Mouse (Mus musculus) gastrocnemius, adult 2 months (tissue): ENCODE measurements around the gene Cacna1c. TPM values are rescaled to one million over a fixed set of nuclear protein-coding genes. Genes with fewer than 3 reads are reported as not detected.

Experiments used
- DNase-seq: peaks from one replicate; pipeline ENCODE4 v3.0.0; 2022
- H3K27ac ChIP-seq: fragments of 200-600 bp; 2 replicates; pipeline ENCODE4 v1.8.1; 2022; ENCODE audit warnings: mild to moderate bottlenecking
- H3K4me3 ChIP-seq: fragments of 200-600 bp; 2 replicates; pipeline ENCODE4 v1.8.1; 2022; ENCODE audit warnings: mild to moderate bottlenecking, moderate library complexity
- CTCF ChIP-seq: fragments of 200-600 bp; IDR thresholded peaks from 2 replicates; pipeline ENCODE4 v1.8.1; 2022; ENCODE audit warnings: antibody characterized with exemption, mild to moderate bottlenecking, moderate library complexity
- intact Hi-C: fragments of 180-260 bp; cut with DNase I; formaldehyde crosslinking; loops from one replicate; pipeline ENCODE4 v1.15.1; 2025
- total RNA-seq, 2 experiments: library from RNA; stranded (reverse); gene quantifications; 2 replicates each; pipeline ENCODE4 v1.2.3; 2021

Gene Cacna1c
- total RNA-seq, 2 experiments from 2014 or later: 1.7 to 1.9 TPM

GRCm38 (mm10) chr6:118644866-118645265 is 551.4 kb downstream of the Cacna1c start:
- DNase-seq: no peak
- no peak for TF ChIP-seq CTCF
- intact Hi-C loops: loop anchor here (5.0 to 10.0 kb wide), 2 partner anchors 280 to 702 kb away; no protein-coding TSS in a partner anchor
- Histone ChIP-seq H3K27ac (no peak overlapping the region), H3K4me3 (no peak overlapping the region)

- no peak for TF ChIP-seq CTCF
- intact Hi-C loops: loop anchor here (10.0 kb wide), 1 partner anchor 281 kb away; no protein-coding TSS in a partner anchor
- Histone ChIP-seq H3K27ac (no peak overlapping the region), H3K4me3 (no peak overlapping the region)
- no peak for DNase-seq
Measured at GRCm38 (mm10) chr6:118643541-118643940, 552.7 kb downstream of the Cacna1c start.

GRCm38 (mm10) chr6:118641671-118642325 is 554.4 kb downstream of the Cacna1c start:
- no peak for TF ChIP-seq CTCF
- Histone ChIP-seq H3K27ac (no peak overlapping the region), H3K4me3 (no peak overlapping the region)
- intact Hi-C loops: loop anchor here (10.0 kb wide), 1 partner anchor 283 kb away; no protein-coding TSS in a partner anchor
- DNase-seq: no peak

GRCm38 (mm10) chr6:118639816-118640215 is 556.4 kb downstream of the Cacna1c start:
- Histone ChIP-seq H3K4me3 (no peak overlapping the region), H3K27ac (no peak overlapping the region)
- TF ChIP-seq CTCF: no peak
- intact Hi-C loops: loop anchor here (10.0 kb wide), 1 partner anchor 285 kb away; no protein-coding TSS in a partner anchor
- DNase-seq: no peak

- intact Hi-C loops: no loop called here
- DNase-seq: no peak
Measured at GRCm38 (mm10) chr6:118638911-118639310, 557.3 kb downstream of the Cacna1c start.

GRCm38 (mm10) chr6:118632491-118632890 is 563.7 kb downstream of the Cacna1c start:
- DNase-seq: no peak
- H3K4me3 ChIP-seq: no peak overlapping the region
- TF ChIP-seq CTCF: no peak
- intact Hi-C loops: no loop called here
- H3K27ac ChIP-seq: no peak overlapping the region

More at GRCm38 (mm10) chr6:118638911-118639310, 557.3 kb downstream of the Cacna1c start:
- Histone ChIP-seq H3K4me3 (no peak overlapping the region), H3K27ac (peak overlapping the region; percentile 0; the same call in 1 of the 2 replicates)
- TF ChIP-seq CTCF: no peak

- intact Hi-C loops: no loop called here
- TF ChIP-seq CTCF: no peak
- Histone ChIP-seq H3K27ac (no peak overlapping the region), H3K4me3 (no peak overlapping the region)
- DNase-seq: no peak
Measured at GRCm38 (mm10) chr6:118630006-118630405, 566.2 kb downstream of the Cacna1c start.

- H3K27ac ChIP-seq: no peak overlapping the region
- peak; percentile 59 for TF ChIP-seq CTCF
- no peak for DNase-seq
- H3K4me3 ChIP-seq: no peak overlapping the region
- intact Hi-C loops: no loop called here
Measured at GRCm38 (mm10) chr6:118626246-118626645, 570.0 kb downstream of the Cacna1c start.

GRCm38 (mm10) chr6:118623609-118624008 is 572.6 kb downstream of the Cacna1c start:
- TF ChIP-seq CTCF: no peak
- DNase-seq: no peak
- Histone ChIP-seq H3K27ac (no peak overlapping the region), H3K4me3 (no peak overlapping the region)
- intact Hi-C loops: no loop called here

GRCm38 (mm10) chr6:118621866-118622265 is 574.4 kb downstream of the Cacna1c start:
- intact Hi-C loops: no loop called here
- no peak for DNase-seq
- H3K4me3 ChIP-seq: no peak overlapping the region
- H3K27ac ChIP-seq: no peak overlapping the region
- TF ChIP-seq CTCF: no peak

GRCm38 (mm10) chr6:118621406-118621805 is 574.8 kb downstream of the Cacna1c start:
- H3K27ac ChIP-seq: no peak overlapping the region
- no peak for TF ChIP-seq CTCF
- no peak for DNase-seq
- intact Hi-C loops: no loop called here
- no peak overlapping the region for H3K4me3 ChIP-seq

- H3K4me3 ChIP-seq: no peak overlapping the region
- intact Hi-C loops: no loop called here
- H3K27ac ChIP-seq: no peak overlapping the region
- DNase-seq: no peak
- no peak for TF ChIP-seq CTCF
Measured at GRCm38 (mm10) chr6:118608906-118609305, 587.3 kb downstream of the Cacna1c start.

GRCm38 (mm10) chr6:118605974-118606373 is 590.2 kb downstream of the Cacna1c start:
- intact Hi-C loops: no loop called here
- Histone ChIP-seq H3K27ac (no peak overlapping the region), H3K4me3 (no peak overlapping the region)
- peak; percentile 22; the same call in 1 of the 2 replicates for TF ChIP-seq CTCF
- no peak for DNase-seq

GRCm38 (mm10) chr6:118603825-118604224 is 592.4 kb downstream of the Cacna1c start:
- Histone ChIP-seq H3K27ac (no peak overlapping the region), H3K4me3 (no peak overlapping the region)
- no peak for TF ChIP-seq CTCF
- DNase-seq: no peak
- intact Hi-C loops: no loop called here
